Mouse (Mus musculus): ENCODE data around the gene Gngt2.

- TF ChIP-seq CTCF (IDR thresholded peaks at IDR 0.05; ENCODE audit: low read depth) (no peak), EP300 (optimal IDR thresholded peaks at IDR 0.05) (no peak)
Measured at GRCm38 (mm10) chr11:95825625-95826024, 11.4 kb upstream of the Gngt2 start.

Measured in stomach, postnatal 0 days (tissue).